Mouse (Mus musculus): ENCODE measurements around the gene Bcar3. TPM values are rescaled to one million over a fixed set of nuclear protein-coding genes. Genes with fewer than 3 reads are reported as not detected.

The Bcar3 gene
- total and polyA plus RNA-seq, 3 experiments = not detected

GRCm38 (mm10) chr3:122274241-122275024 is 19.5 kb upstream of the Bcar3 start, which contains the start of gene Dnttip2 (continued):
- TF ChIP-seq ELF1 (IDR thresholded peaks at IDR 0.05; ENCODE audit: low read depth, low read length) (peak; percentile 87), ZMIZ1 (IDR thresholded peaks at IDR 0.05; ENCODE audit: low read depth, low read length) (peak; percentile 68), UBTF (IDR thresholded peaks at IDR 0.05; ENCODE audit: borderline replicate concordance, insufficient read depth, low read depth, low read length) (0 out of 2 replicates have a peak, but pooled peaks have one; percentile 35), JUND (IDR thresholded peaks at IDR 0.05; ENCODE audit: low read depth, low read length) (0 out of 2 replicates have a peak, but pooled peaks have one; percentile 43), POLR2AphosphoS2 (IDR thresholded peaks at IDR 0.05; ENCODE audit: low read length) (peak; percentile 69; the same call in 1 of the 2 replicates), TBP (IDR thresholded peaks at IDR 0.05; ENCODE audit: low read depth, low read length) (peak; percentile 77), RAD21 (IDR thresholded peaks at IDR 0.05; ENCODE audit: low read depth, low read length) (no peak), RCOR1 (IDR thresholded peaks at IDR 0.05; ENCODE audit: low read depth, low read length) (peak; percentile 39; the same call in 1 of the 2 replicates), HCFC1 (IDR thresholded peaks at IDR 0.05; ENCODE audit: low read depth, low read length) (peak; percentile 95), MYB (IDR thresholded peaks at IDR 0.05; ENCODE audit: low read depth, low read length) (0 out of 2 replicates have a peak, but pooled peaks have one; percentile 28)

DNA sequence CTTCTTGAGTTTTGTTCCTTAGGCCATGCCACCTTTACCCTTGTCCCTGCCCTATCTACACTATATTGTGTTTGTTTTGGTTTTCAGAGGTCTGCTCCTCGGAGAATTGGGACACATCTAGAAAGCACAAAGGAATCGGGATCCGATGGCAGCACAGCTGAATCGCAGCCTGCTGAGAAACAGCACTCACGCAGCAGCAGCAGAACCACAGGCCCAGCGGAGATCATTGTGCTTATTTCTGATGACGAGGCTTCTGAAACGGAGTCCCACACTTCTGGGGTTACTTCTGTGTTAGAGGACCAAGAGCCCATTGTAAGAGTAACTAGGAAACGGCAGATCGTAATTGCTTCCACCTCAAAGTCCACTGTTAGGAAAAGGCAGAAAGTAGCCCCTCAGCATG is 18.8 kb upstream of the Bcar3 start:
- H3K9me3 ChIP-seq (replicated peaks; ENCODE audit: insufficient read depth, low read length) = no peaks in the 10 kb centered on the region
- TF ChIP-seq CHD2 (IDR thresholded peaks at IDR 0.05; ENCODE audit: low read length) = no peak
- no peak for TF ChIP-seq POLR2AphosphoS5 (IDR thresholded peaks at IDR 0.05; ENCODE audit: borderline replicate concordance, low read depth, low read length)
- no peak for TF ChIP-seq MXI1 (IDR thresholded peaks at IDR 0.05; ENCODE audit: low read depth, low read length)
- no peak for TF ChIP-seq ZC3H11A (IDR thresholded peaks at IDR 0.05; ENCODE audit: low read depth, low read length)
- TF ChIP-seq POLR2AphosphoS2 (IDR thresholded peaks at IDR 0.05; ENCODE audit: low read length) = no peak
- no peak for TF ChIP-seq USF1 (IDR thresholded peaks at IDR 0.05; ENCODE audit: low read depth, low read length)
- TF ChIP-seq SIN3A (IDR thresholded peaks at IDR 0.05; ENCODE audit: low read length) = no peak
- no peak for TF ChIP-seq KAT2A (conservative IDR thresholded peaks at IDR 0.05; ENCODE audit: low read depth, low read length)
- TF ChIP-seq SMC3 (IDR thresholded peaks at IDR 0.05; ENCODE audit: low read depth, low read length) = no peak
- TF ChIP-seq MAFK (IDR thresholded peaks at IDR 0.05; ENCODE audit: borderline replicate concordance, low read depth, low read length) = no peak
- TF ChIP-seq CTCF (IDR thresholded peaks at IDR 0.05 in 2 of 3, conservative IDR thresholded peaks at IDR 0.05 in 1 of 3; ENCODE audit: control insufficient read depth in 1 of 3, insufficient read depth in 1 of 3, low read depth in 2 of 3, low read length in 3 of 3, poor library complexity in 1 of 3, severe bottlenecking in 1 of 3) = no peak
- TF ChIP-seq USF2 (IDR thresholded peaks at IDR 0.05; ENCODE audit: borderline replicate concordance in 1 of 2, insufficient read depth in 1 of 2, low read depth in 1 of 2, low read length in 2 of 2) = no peak
- no peak for TF ChIP-seq ZNF384 (IDR thresholded peaks at IDR 0.05; ENCODE audit: low read depth, low read length)
- no peak for TF ChIP-seq BHLHE40 (IDR thresholded peaks at IDR 0.05; ENCODE audit: borderline replicate concordance, low read depth, low read length)
- no peak for TF ChIP-seq EP300 (IDR thresholded peaks at IDR 0.05; ENCODE audit: low read depth in 1 of 2, low read length in 2 of 2)
- no peak for TF ChIP-seq MEF2A (IDR thresholded peaks at IDR 0.05; ENCODE audit: extremely low read depth, insufficient replicate concordance, low read depth, low read length, poor library complexity, severe bottlenecking)
- TF ChIP-seq NRF1 (IDR thresholded peaks at IDR 0.05; ENCODE audit: insufficient read depth, low read depth, low read length, poor library complexity, severe bottlenecking) = no peak
- H3K36me3 ChIP-seq (ENCODE audit: control insufficient read depth in 1 of 2, insufficient read depth in 2 of 2, low read length in 2 of 2) = peaks cover 9 to 38% of the 10 kb centered on the region in 2 experiments
- no peak overlapping the region; the same call in 1 of the 2 replicates for H3K27ac ChIP-seq (ENCODE audit: control insufficient read depth, low read depth, low read length)
- no peaks in the 10 kb centered on the region for H3K27me3 ChIP-seq (ENCODE audit: control insufficient read depth in 1 of 2, insufficient read depth in 2 of 2, low read length in 2 of 2)
- H3K4me1 ChIP-seq (ENCODE audit: control insufficient read depth in 1 of 2, insufficient read depth in 2 of 2, low read length in 2 of 2) = peaks cover 8 to 30% of the 10 kb centered on the region in 2 experiments; a peak in 3 of 4 replicates
- peak overlapping the region; percentile 81 to 90 for H3K4me3 ChIP-seq (ENCODE audit: control insufficient read depth in 1 of 2, insufficient read depth in 1 of 2, low read depth in 2 of 2, low read length in 2 of 2)
- peak overlapping the region; percentile 96 for H3K9ac ChIP-seq (ENCODE audit: control insufficient read depth, low read depth, low read length, poor library complexity, severe bottlenecking)
- peaks cover 42% of the 10 kb centered on the region for H3K79me2 ChIP-seq (ENCODE audit: control insufficient read depth, insufficient read depth, low read length, poor library complexity)
- no peak for DNase-seq (ENCODE audit: low read depth, low spot score)

All from MEL (cell line).